Mouse (Mus musculus) heart, postnatal 0 days (tissue): ENCODE measurements around the gene Zfp652. TPM values are rescaled to one million over a fixed set of nuclear protein-coding genes. Genes with fewer than 3 reads are reported as not detected.

Experiments used
- ATAC-seq: fragments of 200-750 bp; cut with Nextera tagmentation; 2 replicates; pipeline ENCODE4 v1.8.0; 2017; ENCODE audit warnings: low read depth, moderate number of reproducible peaks, moderate library complexity; ENCODE audit not compliant: insufficient read depth
- DNase-seq: peaks from one replicate; pipeline ENCODE4 v3.0.0-alpha.2; 2016; ENCODE audit warnings: low spot score
- H3K27ac ChIP-seq: fragments of 300-500 bp; sonication (generic); 2 replicates; pipeline ENCODE4 v1.5.1; 2014; ENCODE audit warnings: low read depth, mild to moderate bottlenecking
- H3K27me3 ChIP-seq: fragments of 300-500 bp; sonication (generic); 2 replicates; pipeline ENCODE4 v1.6.1; 2014; ENCODE audit warnings: low read length, mixed read lengths; ENCODE audit not compliant: control insufficient read depth, insufficient read depth
- H3K36me3 ChIP-seq: fragments of 300-500 bp; sonication (generic); replicated peaks from 2 replicates; pipeline ENCODE4 v1.6.1; 2014; ENCODE audit warnings: low read length, mixed read lengths; ENCODE audit not compliant: control insufficient read depth, insufficient read depth
- H3K4me1 ChIP-seq: fragments of 300-500 bp; sonication (generic); 2 replicates; pipeline ENCODE4 v1.6.1; 2014; ENCODE audit warnings: antibody characterized with exemption; ENCODE audit not compliant: control insufficient read depth, insufficient read depth
- H3K4me2 ChIP-seq: fragments of 300-500 bp; sonication (generic); 2 replicates; pipeline ENCODE4 v1.6.1; 2014; ENCODE audit warnings: low read depth, mild to moderate bottlenecking, low read length, moderate library complexity
- H3K4me3 ChIP-seq: fragments of 300-500 bp; sonication (generic); 2 replicates; pipeline ENCODE4 v1.5.1; 2014; ENCODE audit warnings: low read depth, low read length
- H3K9ac ChIP-seq: fragments of 300-500 bp; sonication (generic); replicated peaks from 2 replicates; pipeline ENCODE4 v1.6.1; 2014; ENCODE audit warnings: low read depth, low read length, mixed read lengths
- H3K9me3 ChIP-seq: fragments of 300-500 bp; sonication (generic); replicated peaks from 2 replicates; pipeline ENCODE4 v1.6.1; 2016; ENCODE audit warnings: low read length; ENCODE audit not compliant: control insufficient read depth
- CTCF ChIP-seq: IDR thresholded peaks from 2 replicates; pipeline ENCODE4 v1.5.1; 2016; ENCODE audit warnings: antibody characterized with exemption, control low read depth, low read depth
- EP300 ChIP-seq: IDR thresholded peaks from 2 replicates; pipeline ENCODE4 v1.6.1; 2016; ENCODE audit warnings: antibody characterized with exemption, low read depth
- WGBS: fragments of 180-500 bp; shearing (Covaris S2); extraction: QIAGEN DNeasy Blood & Tissue Kit; methylation state at CpG from one replicate; pipeline ENCODE4 v1.1.7; 2014; 5-methylcytosine and 5-hydroxymethylcytosine counted together
- polyA plus RNA-seq: library from polyadenylated mRNA; unstranded; fragments of >200 nt; fragmentation: Nextera tagmentation; extraction: Ambion mirVana; gene quantifications from 2 replicates; pipeline ENCODE4 v1.2.1, GENCODE M21; 2015
- total RNA-seq: library from RNA; depleted of rRNA; stranded (reverse); fragments of >200 nt; gene quantifications from 2 replicates; pipeline ENCODE4 v1.2.3, GENCODE M21; 2014; ENCODE audit warnings: low replicate concordance

Zfp652 gene
- total and polyA plus RNA-seq, 2 experiments from 2014 or later, result 9.9 to 13.6 TPM

GRCm38 (mm10) chr11:95723287-95723686 lies 10.8 kb downstream of the Zfp652 start, which contains the start of gene B130006D01Rik:
Gene B130006D01Rik, plus strand, starts transcription at chr11:95723587.
- no peak for DNase-seq
- WGBS, result 91% methylated on average over 5 of the region's 5 CpGs
- H3K27me3 ChIP-seq, result no peaks in the 10 kb centered on the region

GRCm38 (mm10) chr11:95724466-95724865 lies 12.0 kb downstream of the Zfp652 start:
- H3K36me3 ChIP-seq, result no peaks in the 10 kb centered on the region
- no peak for DNase-seq
- TF ChIP-seq EP300, result no peak
- no peak for TF ChIP-seq CTCF
- ATAC-seq, result no peak
- 93% methylated on average over 4 of the region's 4 CpGs for WGBS
- no peak overlapping the region for H3K9ac ChIP-seq
- H3K4me1 ChIP-seq, result no peaks in the 10 kb centered on the region
- no peak overlapping the region for H3K27ac ChIP-seq
- no peaks in the 10 kb centered on the region for H3K27me3 ChIP-seq
- H3K4me3 ChIP-seq, result no peak overlapping the region
- H3K4me2 ChIP-seq, result no peak overlapping the region
- no peaks in the 10 kb centered on the region for H3K9me3 ChIP-seq

More at GRCm38 (mm10) chr11:95723287-95723686, 10.8 kb downstream of the Zfp652 start, which contains the start of gene B130006D01Rik:
- Histone ChIP-seq H3K9ac (no peak within 1 kb of the TSS), H3K4me2 (no peak within 1 kb of the TSS), H3K4me3 (no peak within 1 kb of the TSS), H3K9me3 (no peaks in the 10 kb centered on the region), H3K27ac (no peak within 1 kb of the TSS), H3K4me1 (no peaks in the 10 kb centered on the region), H3K36me3 (no peaks in the 10 kb centered on the region)
- TF ChIP-seq CTCF (no peak), EP300 (no peak)
- no peak for ATAC-seq

- H3K4me2 ChIP-seq, result no peak overlapping the region
- no peak for ATAC-seq
- no peak overlapping the region for H3K4me3 ChIP-seq
- H3K27ac ChIP-seq, result no peak overlapping the region
- no peaks in the 10 kb centered on the region for H3K27me3 ChIP-seq
- TF ChIP-seq CTCF (no peak), EP300 (no peak)
- no peaks in the 10 kb centered on the region for H3K9me3 ChIP-seq
- no peak for DNase-seq
- no peaks in the 10 kb centered on the region for H3K36me3 ChIP-seq
- H3K9ac ChIP-seq, result no peak overlapping the region
- no peaks in the 10 kb centered on the region for H3K4me1 ChIP-seq
- WGBS, result 72% methylated on average over 4 of the region's 4 CpGs
These were observed 13.7 kb downstream of the Zfp652 start for GRCm38 (mm10) chr11:95726156-95726555.

- 87% methylated on average over 5 of the region's 5 CpGs for WGBS
- no peaks in the 10 kb centered on the region for H3K36me3 ChIP-seq
- H3K27ac ChIP-seq, result no peak overlapping the region
- H3K4me2 ChIP-seq, result no peak overlapping the region
- H3K4me3 ChIP-seq, result no peak overlapping the region
- no peak for TF ChIP-seq CTCF
- no peak for TF ChIP-seq EP300
- H3K9ac ChIP-seq, result no peak overlapping the region
- DNase-seq (no peak), ATAC-seq (no peak)
- no peaks in the 10 kb centered on the region for H3K9me3 ChIP-seq
- H3K27me3 ChIP-seq, result no peaks in the 10 kb centered on the region
- no peaks in the 10 kb centered on the region for H3K4me1 ChIP-seq
These were observed 15.5 kb downstream of the Zfp652 start for GRCm38 (mm10) chr11:95727947-95728346.

GRCm38 (mm10) chr11:95728916-95729907 lies 16.7 kb downstream of the Zfp652 start:
- DNase-seq (no peak), ATAC-seq (no peak)
- no peaks in the 10 kb centered on the region for H3K9me3 ChIP-seq
- H3K4me1 ChIP-seq, result no peaks in the 10 kb centered on the region
- H3K36me3 ChIP-seq, result no peaks in the 10 kb centered on the region
- H3K9ac ChIP-seq, result no peak overlapping the region
- no peak overlapping the region for H3K4me3 ChIP-seq
- TF ChIP-seq CTCF (no peak), EP300 (no peak)
- peak overlapping the region; percentile 31; the same call in 1 of the 2 replicates for H3K4me2 ChIP-seq
- WGBS, result 80% methylated on average over 12 of the region's 12 CpGs
- no peak overlapping the region for H3K27ac ChIP-seq
- H3K27me3 ChIP-seq, result no peaks in the 10 kb centered on the region
